In the genomic region with DNA sequence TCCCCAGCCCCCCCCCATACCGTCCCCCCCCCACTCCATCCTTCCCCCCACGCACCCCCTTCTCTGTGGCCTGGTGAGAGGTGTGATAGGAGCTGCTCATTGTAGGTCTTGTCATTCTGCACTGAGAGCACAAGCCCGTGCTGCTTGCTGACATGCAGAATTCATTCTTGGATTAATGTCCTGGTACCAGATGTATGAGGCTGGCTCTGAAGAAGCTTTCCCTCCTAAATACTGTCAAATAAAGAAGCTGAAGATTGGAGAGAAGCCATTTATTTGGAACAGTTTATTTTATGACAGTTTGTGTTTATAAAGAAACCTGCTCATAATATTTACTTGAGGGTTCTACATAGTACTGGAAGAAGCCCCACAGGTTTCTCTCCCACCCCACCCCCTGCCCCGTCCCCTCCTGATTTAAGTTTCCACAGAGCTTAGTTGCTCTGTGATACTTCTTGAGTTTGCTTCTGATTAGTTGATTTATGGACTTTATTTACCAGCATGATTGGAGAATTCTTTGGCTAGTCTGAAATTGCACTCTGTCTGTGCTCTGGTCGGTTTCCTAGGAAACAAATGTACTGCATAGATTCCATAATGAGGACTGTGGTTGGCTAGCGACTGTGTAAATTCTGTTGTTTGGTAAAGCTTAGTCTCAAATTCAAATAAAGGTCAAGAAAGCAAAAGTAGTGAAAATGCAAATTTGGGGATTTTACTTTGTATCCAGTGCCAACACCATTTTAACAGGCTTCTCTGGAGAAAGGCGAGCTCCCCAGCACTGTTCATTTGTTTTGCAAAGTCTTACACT, we compare ENCODE assay signal across 15 mouse cellular contexts. TPM values are rescaled to one million over a fixed set of nuclear protein-coding genes. Genes with fewer than 3 reads are reported as not detected.
A peak's percentile ranks its signal among the peaks of the same experiment; 100 is the strongest.
DNase-seq lines count a peak whose midpoint lies in the region; ATAC-seq lines count a peak whose summit lies in the region.
"Had no signal": no experiment of that assay in that cellular context is flagged by ENCODE, and none has a peak within 500 bp of the region (broad histone marks: within the 10 kb centered on the region; RNA-seq: fewer than 3 reads in every experiment).

No protein-coding gene starts in this region.

- no peak overlapping the region for H3K27ac ChIP-seq in intestine, embryonic 14.5 days (ENCODE audit: low read depth)
- H3K27ac ChIP-seq in intestine, embryonic 15.5 days = no peak overlapping the region
- 0 out of 2 replicates have a peak overlapping the region, but pooled peaks have one; percentile 39 for H3K27ac ChIP-seq in embryonic facial prominence, embryonic 13.5 days
- peak overlapping the region; percentile 52 for H3K27ac ChIP-seq in hindbrain, embryonic 13.5 days
- H3K27ac ChIP-seq in neural tube, embryonic 12.5 days = no peak overlapping the region
- H3K27ac ChIP-seq: left cerebral cortex, adult 2 months; liver, embryonic 15.5 days had no signal

- DNase-seq in intestine, embryonic 14.5 days (ENCODE audit: low spot score) = no peak
- no peak for DNase-seq in thymus, postnatal 36 days
- DNase-seq in retina, postnatal 1 day = no peak
- DNase-seq: adrenal gland, postnatal 36 days; cerebellum, adult 9-10 months; heart, postnatal 14 days; kidney, postnatal 25 days had no signal

- no peak overlapping the region for H3K4me3 ChIP-seq in intestine, embryonic 14.5 days (ENCODE audit: low read depth, low read length)
- H3K4me3 ChIP-seq in intestine, embryonic 15.5 days (replicated peaks) = no peak overlapping the region
- no peak overlapping the region for H3K4me3 ChIP-seq in embryonic facial prominence, embryonic 13.5 days
- peak overlapping the region; percentile 7; the same call in 1 of the 2 replicates for H3K4me3 ChIP-seq in hindbrain, embryonic 13.5 days
- no peak overlapping the region for H3K4me3 ChIP-seq in neural tube, embryonic 12.5 days
- H3K4me3 ChIP-seq: left cerebral cortex, adult 2 months; liver, embryonic 15.5 days; myocyte had no signal

- H3K36me3 ChIP-seq in intestine, embryonic 14.5 days (ENCODE audit: control insufficient read depth, insufficient read depth, low read length) = no peaks in the 10 kb centered on the region
- H3K36me3 ChIP-seq in intestine, embryonic 15.5 days = no peaks in the 10 kb centered on the region
- H3K36me3 ChIP-seq in embryonic facial prominence, embryonic 13.5 days = no peaks in the 10 kb centered on the region
- no peaks in the 10 kb centered on the region for H3K36me3 ChIP-seq in hindbrain, embryonic 13.5 days
- no peaks in the 10 kb centered on the region for H3K36me3 ChIP-seq in neural tube, embryonic 12.5 days
- H3K36me3 ChIP-seq: liver, embryonic 15.5 days had no signal

- H3K4me2 ChIP-seq in intestine, embryonic 14.5 days (ENCODE audit: low read length) = peak overlapping the region; percentile 18; the same call in 1 of the 2 replicates
- H3K4me2 ChIP-seq in intestine, embryonic 15.5 days (replicated peaks) = no peak overlapping the region
- H3K4me2 ChIP-seq in embryonic facial prominence, embryonic 13.5 days = peak overlapping the region; percentile 22; the same call in 1 of the 2 replicates
- peak overlapping the region; percentile 42 for H3K4me2 ChIP-seq in hindbrain, embryonic 13.5 days
- H3K4me2 ChIP-seq in neural tube, embryonic 12.5 days (replicated peaks) = peak overlapping the region; percentile 51

- WGBS in intestine, embryonic 14.5 days = 17% methylated on average over 7 of the region's 7 CpGs
- WGBS in intestine, embryonic 15.5 days = 27% methylated on average over 7 of the region's 7 CpGs
- WGBS in embryonic facial prominence, embryonic 13.5 days = 27% methylated on average over 7 of the region's 7 CpGs
- 11% methylated on average over 7 of the region's 7 CpGs for WGBS in hindbrain, embryonic 13.5 days
- 10% methylated on average over 7 of the region's 7 CpGs for WGBS in neural tube, embryonic 12.5 days

- H3K9me3 ChIP-seq in intestine, embryonic 14.5 days (ENCODE audit: control insufficient read depth, low read length) = no peaks in the 10 kb centered on the region
- H3K9me3 ChIP-seq in intestine, embryonic 15.5 days = no peaks in the 10 kb centered on the region
- H3K9me3 ChIP-seq in embryonic facial prominence, embryonic 13.5 days = no peaks in the 10 kb centered on the region
- no peaks in the 10 kb centered on the region for H3K9me3 ChIP-seq in hindbrain, embryonic 13.5 days
- H3K9me3 ChIP-seq in neural tube, embryonic 12.5 days = no peaks in the 10 kb centered on the region
- H3K9me3 ChIP-seq: liver, embryonic 15.5 days had no signal

- ATAC-seq in intestine, embryonic 14.5 days (replicated peaks; ENCODE audit: low FRiP score, low TSS enrichment, low read depth) = no peak
- no peak for ATAC-seq in intestine, embryonic 15.5 days
- ATAC-seq in embryonic facial prominence, embryonic 13.5 days (ENCODE audit: insufficient number of reproducible peaks, insufficient read depth, low FRiP score, low TSS enrichment, low read depth) = no peak
- 0 out of 2 replicates have a peak, but pooled peaks have one; percentile 25 for ATAC-seq in hindbrain, embryonic 13.5 days (ENCODE audit: low FRiP score)
- peak; percentile 39 for ATAC-seq in neural tube, embryonic 12.5 days (ENCODE audit: low FRiP score, low read depth)
- ATAC-seq in megakaryocyte progenitor cell, adult 5-6 weeks (replicated peaks; ENCODE audit: poor library complexity) = no peak

- no peak overlapping the region for H3K9ac ChIP-seq in intestine, embryonic 14.5 days (ENCODE audit: low read length)
- H3K9ac ChIP-seq in intestine, embryonic 15.5 days = no peak overlapping the region
- no peak overlapping the region for H3K9ac ChIP-seq in embryonic facial prominence, embryonic 13.5 days
- H3K9ac ChIP-seq in hindbrain, embryonic 13.5 days = peak overlapping the region; percentile 24
- no peak overlapping the region for H3K9ac ChIP-seq in neural tube, embryonic 12.5 days
- H3K9ac ChIP-seq: liver, embryonic 15.5 days had no signal

- H3K27me3 ChIP-seq in intestine, embryonic 14.5 days (replicated peaks; ENCODE audit: control insufficient read depth, insufficient read depth, low read length) = no peaks in the 10 kb centered on the region
- no peaks in the 10 kb centered on the region for H3K27me3 ChIP-seq in intestine, embryonic 15.5 days (replicated peaks)
- H3K27me3 ChIP-seq in embryonic facial prominence, embryonic 13.5 days = no peaks in the 10 kb centered on the region
- H3K27me3 ChIP-seq in hindbrain, embryonic 13.5 days = no peaks in the 10 kb centered on the region
- no peaks in the 10 kb centered on the region for H3K27me3 ChIP-seq in neural tube, embryonic 12.5 days (replicated peaks)
- H3K27me3 ChIP-seq: liver, embryonic 15.5 days had no signal

- peaks cover 12% of the 10 kb centered on the region for H3K4me1 ChIP-seq in intestine, embryonic 14.5 days (replicated peaks; ENCODE audit: control insufficient read depth, insufficient read depth, low read length)
- H3K4me1 ChIP-seq in intestine, embryonic 15.5 days (replicated peaks) = no peaks in the 10 kb centered on the region
- H3K4me1 ChIP-seq in embryonic facial prominence, embryonic 13.5 days = peaks cover 18% of the 10 kb centered on the region
- peaks cover 56% of the 10 kb centered on the region for H3K4me1 ChIP-seq in hindbrain, embryonic 13.5 days (replicated peaks)
- H3K4me1 ChIP-seq in neural tube, embryonic 12.5 days = peaks cover 29% of the 10 kb centered on the region

RNA-seq across cellular contexts. Expression of a gene that starts 3.3 kb away (rescaled TPM):
- 22.0 and 24.1 TPM in 2 replicates for polyA plus RNA-seq in intestine, embryonic 14.5 days (2014; fragmentation: Nextera tagmentation; extraction: Ambion mirVana)
- 14.7 and 15.1 TPM in 2 replicates for polyA plus RNA-seq in intestine, embryonic 15.5 days (2015; fragmentation: Nextera tagmentation; extraction: Ambion mirVana)
- polyA plus RNA-seq in embryonic facial prominence, embryonic 13.5 days (2015; fragmentation: Nextera tagmentation; extraction: Ambion mirVana) = 22.8 and 26.6 TPM in 2 replicates
- 61.9 and 65.4 TPM in 2 replicates for polyA plus RNA-seq in hindbrain, embryonic 13.5 days (2015; fragmentation: Nextera tagmentation; extraction: Ambion mirVana)
- polyA plus RNA-seq in neural tube, embryonic 12.5 days (2016; fragmentation: Nextera tagmentation; extraction: Ambion mirVana) = 66.4 and 72.9 TPM in 2 replicates
- 8.1 and 9.2 TPM in 2 replicates for total RNA-seq in megakaryocyte progenitor cell, adult 5-6 weeks (2015)
- 4.2 and 6.8 TPM in 2 replicates for total RNA-seq in megakaryocyte progenitor cell, adult 5-6 weeks (2017)

RNA-seq across cellular contexts. Expression of a gene that starts 47.9 kb away (rescaled TPM):
- 15.8 and 17.5 TPM in 2 replicates for polyA plus RNA-seq in intestine, embryonic 14.5 days (2014; fragmentation: Nextera tagmentation; extraction: Ambion mirVana)
- 17.6 and 20.2 TPM in 2 replicates for polyA plus RNA-seq in intestine, embryonic 15.5 days (2015; fragmentation: Nextera tagmentation; extraction: Ambion mirVana)
- 25.1 and 29.1 TPM in 2 replicates for polyA plus RNA-seq in embryonic facial prominence, embryonic 13.5 days (2015; fragmentation: Nextera tagmentation; extraction: Ambion mirVana)
- polyA plus RNA-seq in hindbrain, embryonic 13.5 days (2015; fragmentation: Nextera tagmentation; extraction: Ambion mirVana) = 41.4 and 46.8 TPM in 2 replicates
- polyA plus RNA-seq in neural tube, embryonic 12.5 days (2016; fragmentation: Nextera tagmentation; extraction: Ambion mirVana) = 43.2 and 45.4 TPM in 2 replicates
- 53.7 and 59.9 TPM in 2 replicates for total RNA-seq in megakaryocyte progenitor cell, adult 5-6 weeks (2015)
- total RNA-seq in megakaryocyte progenitor cell, adult 5-6 weeks (2017) = 59.6 and 61.6 TPM in 2 replicates

Comparison
In these comparisons a context has a peak if more than half of its experiments do, and no peak if none do; other contexts are left out.
1. ATAC-seq: peak in hindbrain, embryonic 13.5 days (single experiment) and neural tube, embryonic 12.5 days (single experiment); none in intestine, embryonic 14.5 days (single experiment), intestine, embryonic 15.5 days (single experiment), embryonic facial prominence, embryonic 13.5 days (single experiment) and megakaryocyte progenitor cell, adult 5-6 weeks (single experiment).
2. H3K27ac ChIP-seq: peak in embryonic facial prominence, embryonic 13.5 days (single experiment) and hindbrain, embryonic 13.5 days (single experiment); none in intestine, embryonic 14.5 days (single experiment), intestine, embryonic 15.5 days (single experiment) and neural tube, embryonic 12.5 days (single experiment).